Mouse (Mus musculus) lung, postnatal 14 days (tissue): Measurements from ENCODE around the gene Disc1.
A peak's percentile ranks its signal among the peaks of the same experiment; 100 is the strongest.

Source experiments
- DNase-seq: peaks from one replicate; pipeline ENCODE4 v3.0.0; 2021

Gene Disc1

DNA sequence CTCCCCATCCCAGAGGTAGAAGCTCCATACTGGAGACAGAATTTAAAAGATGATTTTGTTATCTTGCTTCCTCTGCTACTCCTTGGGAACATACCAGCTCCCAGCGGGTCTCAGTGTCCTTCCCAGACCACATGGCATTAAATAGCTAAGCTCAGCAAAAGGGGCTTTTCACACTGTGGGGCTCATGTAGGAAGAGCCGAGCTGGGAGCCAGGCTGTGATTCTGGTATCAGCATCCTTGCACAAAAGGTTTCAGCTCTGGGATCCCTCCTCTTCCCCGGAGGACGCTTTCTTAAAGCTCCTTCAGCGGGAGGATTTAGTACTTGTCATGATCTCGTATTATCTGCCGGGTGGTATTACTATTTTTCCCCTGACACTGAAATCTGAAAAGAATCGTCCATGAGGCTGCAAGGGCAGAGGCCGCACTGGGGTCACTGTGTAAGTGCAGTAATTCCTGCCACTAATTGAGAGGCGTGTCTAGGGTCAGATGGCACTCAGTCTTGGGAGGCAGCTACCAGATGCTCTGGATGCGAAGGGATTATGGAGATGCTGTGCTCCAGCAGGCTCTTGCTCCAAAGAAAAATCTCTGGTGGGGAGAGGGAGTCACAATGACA lies 223.2 kb downstream of the Disc1 start:
- DNase-seq, result no peak

DNA sequence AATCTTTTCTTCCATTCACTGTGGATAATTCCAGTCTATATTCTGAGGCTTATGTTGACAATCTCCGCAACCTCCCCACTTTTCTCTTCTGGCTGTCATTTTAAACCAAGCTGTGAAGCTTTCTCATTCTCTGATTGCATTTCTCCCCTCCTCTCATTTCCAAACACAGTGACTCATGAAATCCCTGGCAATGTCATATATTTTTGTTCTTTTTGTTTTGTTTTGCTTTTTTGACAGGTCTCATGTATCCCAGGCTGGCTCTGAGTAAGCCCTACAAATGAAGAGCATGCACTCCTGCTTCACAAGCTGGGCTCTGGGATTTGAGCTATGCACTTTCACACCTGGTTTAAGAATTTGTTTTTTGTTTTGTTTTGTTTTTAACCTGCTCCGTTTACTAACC lies 225.2 kb downstream of the Disc1 start:
- no peak for DNase-seq

DNA sequence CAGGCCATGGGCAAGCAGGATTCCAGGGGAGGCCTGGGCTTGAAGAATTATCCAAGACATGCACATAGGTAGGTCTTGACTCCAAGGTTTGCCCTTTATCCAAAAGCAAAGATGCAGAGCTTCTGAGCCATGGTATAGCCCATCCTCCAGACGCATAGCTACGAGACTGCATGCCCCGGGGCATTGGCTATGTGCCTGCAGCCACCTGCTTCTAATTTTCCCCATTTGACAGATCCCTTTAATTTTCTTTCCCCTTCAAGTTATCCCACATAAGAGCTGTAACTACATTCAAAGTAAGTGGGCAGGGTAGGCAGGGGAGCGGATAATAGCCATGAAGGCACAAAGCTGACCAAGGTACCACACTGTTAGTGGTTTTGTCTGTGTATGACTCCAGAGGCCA lies 225.9 kb downstream of the Disc1 start:
- DNase-seq, result no peak

DNA sequence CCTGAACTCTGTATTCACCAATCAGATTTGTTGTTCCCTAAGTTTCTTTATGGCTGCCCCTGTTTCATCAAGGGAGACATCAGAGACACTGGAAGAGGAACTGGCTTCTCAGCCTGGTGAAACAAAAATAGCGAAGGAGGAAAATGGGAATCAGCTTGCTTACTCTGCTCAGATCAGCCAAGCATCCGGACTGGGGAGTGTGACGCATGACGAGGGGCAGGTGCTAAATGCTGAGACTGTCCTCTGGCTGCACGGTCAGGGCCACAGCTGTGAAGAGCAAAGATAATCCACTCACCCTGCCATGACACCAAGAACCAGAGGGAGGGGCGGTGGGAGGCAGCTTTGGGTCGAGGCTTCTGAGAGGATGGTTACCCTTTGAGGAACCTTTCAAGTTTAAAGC lies 228.5 kb downstream of the Disc1 start:
- DNase-seq, result no peak

DNA sequence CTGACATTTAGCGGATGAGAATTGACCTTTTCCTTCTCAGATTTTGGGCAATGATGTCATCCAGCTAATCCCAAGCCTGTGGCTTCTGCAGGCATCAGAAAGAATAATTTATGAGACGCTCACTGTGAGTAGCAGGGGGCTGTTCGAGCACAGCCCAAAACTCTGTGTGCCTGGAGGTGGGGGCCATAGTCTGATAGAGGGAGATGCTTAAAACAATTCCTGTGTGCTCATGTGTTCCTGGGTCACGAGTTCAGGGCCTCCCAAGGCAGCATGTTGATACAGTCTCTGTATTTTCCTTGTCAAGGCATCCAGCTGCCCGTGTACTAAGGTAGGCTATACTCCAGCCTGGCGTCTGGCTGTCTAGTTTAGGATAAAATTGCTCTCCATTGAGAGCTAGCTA lies 229.5 kb downstream of the Disc1 start:
- no peak for DNase-seq

DNA sequence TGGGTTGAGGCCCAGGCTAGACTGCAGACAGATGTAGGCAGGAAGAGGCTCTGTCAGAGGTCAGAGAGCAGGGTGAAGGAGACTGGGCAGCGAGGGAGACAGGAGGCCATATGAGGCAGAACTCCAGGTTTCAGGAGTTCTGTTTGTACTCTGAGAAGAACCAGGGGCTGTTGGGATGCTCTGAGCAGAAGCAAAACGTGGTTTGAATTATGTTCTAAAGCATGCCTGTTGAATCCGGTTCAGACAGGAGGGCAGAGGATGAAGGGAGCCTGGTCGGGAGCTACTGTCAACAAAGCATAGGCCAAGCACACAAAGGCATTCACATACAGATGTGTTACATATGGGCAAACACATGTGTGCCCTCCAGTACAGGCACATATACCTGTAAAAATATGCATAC lies 230.9 kb downstream of the Disc1 start:
- DNase-seq, result no peak

DNA sequence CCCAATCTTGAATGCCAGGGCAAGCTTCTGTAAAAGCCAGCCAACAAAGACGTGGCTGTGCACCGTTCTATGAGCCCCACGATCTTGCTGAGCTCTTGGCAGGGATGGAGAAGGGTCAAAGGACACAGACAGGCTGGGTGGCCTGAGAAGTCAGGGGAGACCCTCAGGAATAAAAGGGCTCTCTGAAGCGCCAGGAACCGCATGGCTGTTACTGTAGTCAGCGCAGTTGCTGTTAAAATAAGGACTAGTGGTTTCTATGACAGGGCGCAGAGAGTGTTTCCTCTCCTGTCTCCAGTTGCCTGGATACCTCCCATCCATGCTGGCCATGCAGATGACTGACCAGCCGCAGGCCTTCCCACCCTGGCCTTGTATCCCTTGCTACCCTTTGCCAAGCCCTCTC lies 231.4 kb downstream of the Disc1 start:
- no peak for DNase-seq

DNA sequence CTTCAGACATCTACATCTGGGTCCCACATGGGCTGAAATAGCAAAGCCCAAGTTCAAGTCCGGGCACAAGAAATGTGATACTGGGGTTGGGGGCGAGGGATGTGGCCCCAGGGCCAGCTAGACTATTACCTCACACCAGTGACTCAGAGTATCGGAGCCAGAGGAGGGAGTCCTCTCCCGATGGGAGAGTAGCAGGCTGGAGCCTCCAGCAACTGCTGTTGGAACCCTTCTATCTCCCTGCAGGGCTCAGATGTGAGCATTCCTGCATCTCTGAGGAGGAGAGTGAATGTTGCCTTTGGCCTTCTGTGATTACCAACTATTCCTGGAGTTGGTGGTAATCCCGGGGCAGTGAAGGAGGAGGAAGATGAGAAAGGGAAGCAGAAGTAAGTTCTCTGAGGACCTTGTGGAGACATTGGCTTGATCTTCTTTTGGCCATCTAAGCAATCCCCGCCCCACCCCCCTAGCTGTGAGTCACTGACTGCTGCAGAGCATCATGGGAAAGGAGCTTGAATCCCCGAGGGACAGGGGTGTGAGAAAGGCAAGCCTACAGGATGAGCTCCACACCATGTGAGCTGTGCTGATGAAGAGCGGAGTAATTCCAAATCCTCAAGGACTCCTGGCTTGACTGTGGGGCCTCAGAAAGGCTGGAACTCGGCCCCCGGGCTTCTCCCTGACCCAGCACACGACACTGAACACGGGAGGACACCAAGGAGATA lies 232.1 kb downstream of the Disc1 start:
- peak; percentile 52 for DNase-seq

DNA sequence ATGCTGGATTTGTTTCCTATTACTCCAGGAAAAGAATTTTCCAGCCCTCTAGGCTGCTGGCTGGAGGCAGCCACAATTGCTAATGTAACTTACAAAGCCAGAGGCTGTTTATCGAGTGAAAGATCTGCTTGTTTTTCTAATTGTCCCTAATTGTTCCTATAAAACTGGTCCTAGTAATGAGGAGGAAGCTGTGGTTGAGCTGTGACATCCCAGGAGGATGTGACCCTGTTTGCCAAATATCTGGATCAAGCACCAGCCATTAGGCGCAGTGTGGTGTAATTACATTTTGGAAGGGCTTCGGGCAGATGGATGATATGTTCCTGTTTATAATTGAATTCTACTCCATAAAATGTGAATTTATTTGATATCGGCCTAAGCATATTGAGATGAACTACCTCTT lies 233.3 kb downstream of the Disc1 start:
- no peak for DNase-seq

DNA sequence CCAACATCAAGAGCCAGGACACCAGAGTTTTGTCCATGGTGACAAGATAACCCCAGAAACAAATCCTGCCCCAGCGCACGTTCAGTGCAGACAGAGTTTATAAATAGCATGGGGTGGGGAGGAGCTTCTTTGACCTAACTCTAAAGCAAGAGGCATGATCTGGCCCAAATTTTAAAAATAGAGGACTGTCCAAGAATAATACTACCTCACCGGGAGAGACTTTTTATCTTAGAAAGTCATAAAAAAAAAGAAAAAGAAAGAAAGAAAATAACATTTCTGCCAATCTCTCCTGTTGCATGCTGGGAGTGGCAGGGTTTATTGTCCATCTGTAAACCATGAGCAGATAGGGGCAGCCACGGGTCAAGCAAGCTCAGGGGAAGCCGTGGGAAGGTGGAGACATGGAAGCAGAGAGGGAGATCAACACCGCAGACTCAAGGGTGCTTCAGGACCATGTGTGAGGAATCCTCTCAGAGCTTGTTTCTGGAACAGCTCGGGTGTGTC lies 233.9 kb downstream of the Disc1 start:
- DNase-seq, result no peak

DNA sequence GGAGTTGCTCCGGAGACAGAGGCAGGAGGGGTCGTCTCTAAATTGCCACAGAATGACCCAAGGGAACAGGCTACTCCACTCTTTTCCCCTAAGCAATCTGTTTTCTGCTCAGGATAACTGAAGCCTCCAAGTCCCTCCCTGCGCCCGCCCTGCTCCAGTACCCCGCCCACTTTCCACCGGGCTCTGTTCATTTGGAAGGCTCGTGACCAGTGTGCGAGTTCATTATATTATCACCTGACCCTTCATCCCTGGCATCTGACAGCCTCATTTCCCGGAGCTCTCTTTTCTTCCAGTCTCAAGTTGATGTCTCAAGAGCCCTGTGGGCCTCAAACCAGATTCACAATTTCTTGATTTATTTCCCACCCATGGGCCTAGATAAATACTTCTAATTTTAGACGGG lies 237.5 kb downstream of the Disc1 start:
- no peak for DNase-seq

DNA sequence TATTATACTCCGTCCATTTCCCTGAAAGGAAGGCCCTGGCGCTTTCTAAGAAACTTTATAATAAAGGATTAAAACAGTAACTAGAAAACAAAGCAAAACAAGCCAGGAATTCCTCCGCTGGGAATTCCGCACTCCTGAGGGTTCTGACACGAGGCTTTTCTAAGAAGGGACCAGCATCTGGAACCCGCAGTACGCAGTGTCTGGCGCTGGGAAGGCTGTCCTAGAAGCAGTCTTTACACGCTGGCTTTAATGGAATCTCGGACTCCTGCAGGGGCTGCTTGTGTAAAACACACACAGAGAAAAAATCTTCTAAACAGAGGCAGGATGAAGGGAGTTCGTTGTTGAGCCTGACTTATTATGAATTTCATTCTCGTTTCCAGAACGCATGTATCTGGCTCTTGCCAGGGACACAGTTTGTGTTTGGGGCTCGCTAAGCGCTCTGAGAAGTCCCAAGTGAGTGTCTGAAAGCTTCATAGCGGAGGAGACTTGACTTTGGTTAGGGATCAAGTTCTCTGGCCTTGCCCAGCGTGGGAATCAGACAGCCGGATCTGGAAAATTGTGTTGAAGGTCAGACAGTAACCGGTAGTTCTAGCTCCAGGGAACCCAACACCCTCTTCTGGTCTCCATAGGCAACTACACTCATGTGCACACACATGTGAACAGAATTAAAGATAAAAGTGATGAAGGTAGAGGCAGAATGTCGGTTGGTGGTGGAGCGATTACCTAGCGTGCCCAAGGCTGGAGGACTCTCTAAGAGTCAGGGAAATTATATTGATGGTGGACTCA lies 238.1 kb downstream of the Disc1 start:
- no peak for DNase-seq

DNA sequence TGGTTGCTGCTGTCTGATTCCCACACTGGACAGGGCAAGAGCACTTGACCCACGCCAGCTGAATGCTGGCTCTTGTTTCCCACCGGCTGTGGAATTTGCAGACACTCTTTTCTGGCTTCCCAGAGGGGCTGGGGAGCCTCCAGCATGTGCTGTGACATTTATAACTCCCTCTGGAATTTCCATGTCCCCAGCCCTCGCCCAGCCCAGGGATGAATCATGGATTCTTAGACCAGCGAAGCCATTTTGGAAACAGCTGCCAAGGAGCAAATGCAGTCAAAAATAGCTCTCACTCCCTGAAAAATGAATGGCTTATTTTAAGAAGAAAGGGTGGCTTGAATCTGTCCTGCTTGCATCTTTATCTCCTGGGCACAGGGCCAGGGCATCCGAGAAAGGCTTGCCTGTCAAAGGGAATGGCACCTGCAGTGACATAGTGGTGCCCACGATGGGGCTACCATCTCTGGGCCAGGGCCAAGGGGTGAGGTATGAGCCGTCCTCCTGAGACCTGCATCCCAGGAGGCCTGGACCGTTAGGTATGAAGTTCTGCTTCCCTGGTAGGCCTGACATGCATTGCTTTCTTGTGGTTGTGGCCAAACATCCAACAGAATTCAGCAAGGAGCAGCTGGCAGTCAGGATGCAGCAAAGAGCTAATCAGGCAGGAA lies 239.1 kb downstream of the Disc1 start:
- DNase-seq, result peak; percentile 59

DNA sequence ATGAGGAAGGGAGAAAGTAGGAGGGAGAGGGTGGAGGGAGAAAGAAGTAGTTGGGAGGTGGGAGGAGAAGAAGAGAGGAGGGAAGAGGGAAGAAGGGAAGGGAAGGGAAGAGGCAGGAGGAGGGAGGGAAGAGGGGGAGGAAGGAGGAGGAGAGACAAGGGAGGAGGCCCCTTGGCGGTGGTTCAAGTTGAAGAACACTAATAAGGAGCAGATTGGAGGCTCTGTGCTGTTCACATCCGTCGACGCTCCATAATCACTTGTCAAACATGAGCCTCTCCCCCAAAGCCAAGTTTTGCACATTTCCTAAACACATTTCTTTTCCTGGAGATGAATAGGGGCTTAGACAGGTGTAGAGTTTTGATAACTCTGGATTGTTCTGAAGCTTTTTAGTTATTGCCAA lies 245.3 kb downstream of the Disc1 start:
- peak; percentile 12 for DNase-seq

DNA sequence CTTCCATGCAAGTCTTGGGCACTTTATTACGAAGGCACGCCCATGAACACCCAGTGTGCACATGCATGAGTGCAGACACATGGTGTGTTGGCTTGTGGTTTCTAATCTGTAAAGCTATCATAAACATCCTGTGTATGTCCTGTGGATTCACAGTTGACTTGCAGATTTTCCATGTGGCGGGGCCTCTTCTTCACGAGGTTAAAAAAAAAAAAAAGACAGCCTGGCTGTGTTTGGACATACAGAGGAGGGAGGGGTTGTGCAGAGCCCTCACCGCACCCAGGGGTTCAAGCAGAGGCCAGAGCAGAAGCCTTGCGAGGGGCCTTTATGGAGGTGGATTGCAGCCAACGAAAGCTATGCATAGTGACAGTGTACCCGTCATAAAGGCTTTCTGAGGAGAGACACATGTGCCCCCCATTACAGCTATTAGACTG lies 248.0 kb downstream of the Disc1 start:
- no peak for DNase-seq

DNA sequence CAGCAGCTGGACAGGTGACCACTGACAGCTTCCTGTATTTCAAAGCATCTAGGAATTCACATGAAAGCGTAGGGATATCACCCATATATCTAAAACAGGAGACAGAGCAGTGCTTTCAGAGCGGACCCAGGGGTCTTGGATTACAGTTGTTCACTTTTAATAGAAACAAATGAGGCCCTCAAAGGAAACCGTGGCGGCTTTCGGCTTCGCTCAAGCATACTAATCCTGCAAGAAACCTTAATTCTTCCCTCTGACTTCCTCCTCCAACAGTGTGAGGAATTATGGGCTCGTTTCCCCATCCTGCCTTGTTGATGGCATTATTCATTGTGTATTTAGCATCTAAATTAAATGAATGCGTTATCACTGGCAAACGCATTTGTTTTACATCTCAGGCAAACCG lies 252.7 kb downstream of the Disc1 start:
- no peak for DNase-seq

DNA sequence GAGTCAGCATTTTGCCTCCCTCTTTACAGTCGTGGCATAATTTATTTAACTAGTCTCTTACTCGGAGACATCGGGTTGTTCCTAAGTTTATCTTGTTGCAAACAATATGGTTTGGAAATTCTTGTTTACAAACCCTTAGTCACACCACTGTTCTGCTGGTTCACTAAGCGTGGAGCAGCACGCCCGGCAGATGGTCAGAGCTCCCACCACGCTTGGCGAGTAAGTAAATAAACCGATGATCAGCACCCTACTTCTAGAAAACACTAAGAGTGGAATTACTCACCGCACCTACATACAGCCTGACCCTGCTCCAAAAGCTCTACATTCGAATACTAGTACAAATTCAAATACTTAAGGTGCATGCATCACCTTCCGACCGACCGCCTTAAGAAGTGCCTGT lies 256.0 kb downstream of the Disc1 start:
- DNase-seq, result no peak
